Mouse (Mus musculus) fat pad, adult 2 months (tissue): ENCODE measurements around the gene Ube3b.
A peak's percentile ranks its signal among the peaks of the same experiment; 100 is the strongest.

Experiments used
- DNase-seq: peaks from one replicate; pipeline ENCODE4 v3.0.0-alpha.2; 2011; ENCODE audit warnings: low read depth, low spot score; ENCODE audit errors: extremely low read depth

Gene Ube3b

DNA sequence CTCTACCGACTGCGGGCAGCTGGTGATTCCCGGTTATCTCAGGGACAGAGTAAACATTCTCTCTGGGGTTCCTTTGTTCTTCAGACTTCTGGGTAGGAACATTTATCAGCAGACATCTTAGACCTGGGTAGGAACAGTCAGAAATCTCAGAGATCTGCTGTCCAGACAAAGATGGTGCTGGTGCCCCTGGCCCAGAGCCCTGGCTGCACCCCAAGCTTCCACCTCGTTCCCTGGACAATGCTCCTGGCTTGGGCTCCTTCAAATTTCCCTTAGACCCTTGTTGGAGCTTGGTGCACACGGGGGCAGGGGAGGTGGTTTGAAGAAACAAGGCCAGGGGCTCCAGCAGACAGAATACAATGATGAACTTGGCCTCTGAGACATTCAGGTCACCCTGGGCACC lies 42.2 kb downstream of the Ube3b start:
- no peak for DNase-seq

DNA sequence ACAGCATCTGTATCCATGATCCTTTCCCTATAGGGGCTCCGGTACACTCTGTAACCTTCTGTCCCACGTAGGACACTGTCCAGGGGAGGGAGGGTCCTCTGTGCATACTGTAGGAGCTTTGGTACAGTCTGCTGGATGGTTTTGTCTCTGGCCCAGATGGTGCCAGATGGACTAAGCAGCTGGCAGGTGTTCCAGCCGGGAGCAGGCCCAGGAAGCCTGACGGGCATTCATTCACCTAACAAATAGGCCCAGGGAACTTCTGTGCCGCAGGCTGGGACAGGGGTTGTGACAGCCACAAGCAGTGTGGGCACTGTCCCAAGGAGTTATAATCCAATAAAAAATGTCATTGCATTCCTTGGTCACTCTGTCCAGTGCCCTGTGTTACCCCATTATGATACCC lies 43.6 kb downstream of the Ube3b start:
- no peak for DNase-seq

DNA sequence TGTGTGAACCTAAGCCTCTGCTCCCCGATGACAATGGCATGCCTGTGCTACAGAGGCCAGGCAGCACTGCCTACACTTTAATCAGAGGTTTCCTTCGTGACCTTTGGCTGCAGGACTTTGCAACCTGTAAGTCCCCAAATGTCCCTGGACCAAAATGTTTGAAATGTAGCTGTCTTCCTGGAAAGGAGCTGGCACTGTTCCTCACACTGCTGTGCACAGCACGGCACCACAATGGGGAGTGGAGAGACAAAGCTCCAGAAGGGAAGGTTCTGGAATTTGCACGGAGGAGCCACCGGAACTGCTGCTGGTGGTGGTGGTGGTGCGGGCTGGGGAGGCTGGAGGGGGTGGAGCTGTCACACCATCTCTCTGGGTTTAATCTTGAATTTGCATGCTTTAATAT lies 46.3 kb downstream of the Ube3b start:
- DNase-seq: no peak

DNA sequence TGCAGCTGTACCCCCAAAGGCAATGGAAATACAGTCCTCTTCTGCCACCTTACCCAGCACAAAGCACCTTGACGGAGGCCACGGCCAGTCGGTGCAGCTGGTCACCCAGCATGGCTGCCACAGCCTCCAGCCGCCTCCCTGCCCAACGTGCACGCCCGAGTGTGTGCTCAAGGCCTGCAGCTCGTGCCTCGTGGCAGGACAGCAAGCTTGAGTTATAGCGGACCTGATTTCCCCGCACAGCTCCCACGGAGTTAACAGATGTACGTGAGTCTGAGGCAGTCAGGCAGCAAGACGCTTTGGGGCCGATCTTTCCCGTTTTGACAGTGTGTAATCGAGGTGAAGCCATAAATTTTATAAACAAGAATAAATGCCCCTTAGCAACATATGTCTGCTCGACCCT lies 48.2 kb downstream of the Ube3b start:
- no peak for DNase-seq

DNA sequence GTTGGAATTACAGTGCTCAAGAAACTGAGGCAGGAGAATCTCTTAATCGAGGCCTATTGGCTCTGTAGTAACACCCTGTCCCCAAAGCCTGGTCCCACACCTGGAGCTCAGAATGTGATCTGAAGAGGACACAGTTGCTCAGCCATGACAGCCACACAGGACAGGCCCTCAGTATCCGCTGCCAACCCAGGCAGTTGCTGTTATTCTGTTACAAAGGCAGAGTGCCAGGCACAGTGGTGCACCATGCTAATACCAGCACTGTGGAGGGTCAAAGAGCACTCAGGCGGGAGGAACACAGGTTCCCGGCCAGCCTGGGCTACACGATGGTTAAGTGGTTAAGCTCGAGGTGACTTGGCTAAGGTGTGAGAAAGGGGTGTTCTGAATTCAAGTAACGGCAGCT lies 49.4 kb downstream of the Ube3b start:
- DNase-seq: no peak

DNA sequence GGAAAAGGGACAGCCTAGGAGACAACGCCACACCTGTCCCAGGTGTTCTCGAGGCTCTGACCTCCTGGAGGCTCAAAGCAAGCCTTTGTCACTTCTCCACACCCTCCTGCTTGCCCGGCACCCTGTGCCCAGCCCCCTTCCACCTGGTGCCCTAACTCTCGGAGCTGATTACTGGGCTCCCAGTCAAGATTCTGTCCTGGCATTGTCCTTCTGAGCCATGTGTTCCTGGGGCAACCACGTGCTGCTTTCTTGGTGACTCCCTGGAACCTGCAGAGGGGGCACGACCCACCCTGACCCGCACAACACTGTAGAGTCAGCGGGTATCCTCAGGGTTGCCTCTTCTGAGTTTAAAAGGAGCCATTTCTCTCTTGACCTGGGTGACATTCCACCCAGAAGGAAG lies 54.0 kb downstream of the Ube3b start:
- no peak for DNase-seq

DNA sequence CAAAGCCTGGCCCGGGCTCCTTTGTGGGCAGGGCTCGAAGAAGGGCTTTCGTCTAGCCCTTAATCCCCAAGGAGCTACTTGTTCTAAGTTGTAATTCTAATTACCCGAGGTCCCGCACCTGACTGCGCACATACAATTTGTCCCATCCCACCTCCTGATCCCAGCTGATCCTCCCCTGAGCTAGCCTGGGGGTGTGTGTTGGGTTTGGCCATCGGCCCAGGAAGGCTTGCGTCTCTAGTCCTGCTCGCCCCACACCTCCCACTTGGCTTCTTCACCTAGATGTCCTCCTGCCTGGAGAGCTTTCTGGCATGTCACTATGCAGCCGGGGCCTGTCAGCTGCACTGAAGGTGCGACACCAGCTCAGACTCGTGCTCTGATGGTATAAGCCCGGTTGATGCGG lies 55.2 kb downstream of the Ube3b start:
- DNase-seq: peak; percentile 95

DNA sequence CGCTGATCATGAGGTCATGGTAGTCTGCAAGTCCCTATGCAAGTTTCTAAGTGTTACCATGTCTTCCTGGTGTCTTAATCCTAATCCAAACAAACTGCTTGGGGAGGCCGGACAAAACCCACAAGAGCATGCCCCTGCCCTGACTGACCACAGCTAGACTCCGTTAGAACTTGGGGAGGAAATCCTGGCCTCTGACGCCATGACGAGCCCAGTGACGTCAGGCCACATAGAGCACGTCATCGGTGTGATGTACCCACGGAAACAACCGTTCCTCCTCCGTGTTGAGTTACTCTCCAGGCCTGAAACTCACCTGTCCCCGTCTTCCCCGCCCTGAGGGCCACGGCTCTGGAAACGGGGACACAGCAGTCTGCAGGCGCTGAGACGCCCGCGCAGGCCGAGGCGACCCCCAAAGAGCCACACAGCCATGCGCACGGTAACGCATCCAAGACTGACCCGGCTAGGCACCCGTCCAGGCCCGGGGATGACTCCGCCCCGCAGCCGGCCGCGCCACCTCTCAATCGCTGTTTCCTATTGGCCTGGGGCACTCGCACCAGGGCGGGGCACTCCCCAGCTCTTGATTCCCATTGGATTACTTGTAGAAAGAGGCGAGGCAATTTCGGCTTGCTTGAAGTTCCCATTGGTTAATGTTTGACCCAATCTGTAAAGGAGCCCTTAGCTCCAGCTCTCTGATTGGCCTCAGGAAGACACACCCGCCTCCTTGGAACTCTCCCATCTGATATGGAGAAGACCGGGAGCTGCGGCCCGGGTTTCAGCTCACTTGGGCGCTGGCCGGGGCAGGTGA lies 63.4 kb downstream of the Ube3b start, which contains the start of the genes Mmab and Mvk:
TSS of gene Mmab (minus strand) at position 495 of the 802 bp plus-strand sequence.
TSS of gene Mvk (plus strand) at position 704 of the 802 bp plus-strand sequence.
- DNase-seq: peak; percentile 97

DNA sequence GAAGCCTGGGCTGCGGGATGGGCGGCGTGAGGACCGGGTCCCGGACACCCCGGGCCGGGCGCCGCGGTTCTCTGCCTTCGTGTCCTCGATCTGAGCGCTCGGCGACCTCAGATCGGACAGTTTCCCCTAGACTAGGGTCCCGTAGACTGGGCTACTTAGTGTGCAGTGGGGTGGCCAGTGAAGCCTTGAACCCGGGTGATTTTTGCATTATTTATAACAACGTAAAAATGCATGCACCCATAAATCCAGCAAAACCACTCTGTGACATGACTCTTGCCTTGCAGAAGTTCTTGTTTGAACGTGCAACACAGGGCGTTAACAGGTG lies 63.9 kb downstream of the Ube3b start:
- no peak for DNase-seq

DNA sequence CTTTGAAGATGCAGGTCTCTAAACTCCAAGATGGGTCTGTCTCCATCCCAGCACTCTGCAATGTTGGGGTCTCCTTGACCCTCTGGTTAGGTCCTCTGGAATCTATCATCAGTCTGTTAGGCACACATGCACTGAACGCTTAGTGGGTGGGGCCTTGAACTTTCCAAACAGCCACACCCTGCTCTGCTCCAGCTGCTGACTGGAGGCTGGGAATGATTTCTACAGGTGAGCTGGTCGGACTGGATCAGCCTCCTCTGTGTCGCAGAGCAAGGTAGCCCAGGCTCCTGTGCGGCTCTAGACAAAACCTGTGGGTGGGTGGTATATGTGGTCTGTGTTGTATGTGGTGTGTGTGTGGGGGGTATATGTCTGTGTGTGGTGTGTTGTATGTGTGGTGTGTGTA lies 68.6 kb downstream of the Ube3b start:
- DNase-seq: no peak

DNA sequence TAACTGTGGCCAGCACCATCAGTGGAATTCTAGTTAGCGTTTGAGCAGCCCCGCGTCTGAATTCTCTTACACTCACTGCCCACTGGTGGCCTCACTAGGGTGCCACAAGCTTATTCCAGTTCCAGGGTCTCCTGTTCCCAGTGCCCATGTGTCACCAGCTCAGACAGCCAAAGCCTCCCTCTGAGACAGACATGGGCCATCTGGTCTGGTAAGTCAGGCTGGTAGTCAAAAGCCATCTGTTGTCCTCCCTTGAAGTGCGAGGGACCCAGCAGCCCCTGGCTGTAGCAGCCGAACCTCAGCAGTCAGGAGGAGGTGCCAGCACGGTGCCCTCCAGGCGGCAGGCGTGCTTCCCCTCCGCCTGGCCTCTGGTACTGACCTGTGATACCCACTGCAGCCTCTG lies 75.9 kb downstream of the Ube3b start:
- no peak for DNase-seq

DNA sequence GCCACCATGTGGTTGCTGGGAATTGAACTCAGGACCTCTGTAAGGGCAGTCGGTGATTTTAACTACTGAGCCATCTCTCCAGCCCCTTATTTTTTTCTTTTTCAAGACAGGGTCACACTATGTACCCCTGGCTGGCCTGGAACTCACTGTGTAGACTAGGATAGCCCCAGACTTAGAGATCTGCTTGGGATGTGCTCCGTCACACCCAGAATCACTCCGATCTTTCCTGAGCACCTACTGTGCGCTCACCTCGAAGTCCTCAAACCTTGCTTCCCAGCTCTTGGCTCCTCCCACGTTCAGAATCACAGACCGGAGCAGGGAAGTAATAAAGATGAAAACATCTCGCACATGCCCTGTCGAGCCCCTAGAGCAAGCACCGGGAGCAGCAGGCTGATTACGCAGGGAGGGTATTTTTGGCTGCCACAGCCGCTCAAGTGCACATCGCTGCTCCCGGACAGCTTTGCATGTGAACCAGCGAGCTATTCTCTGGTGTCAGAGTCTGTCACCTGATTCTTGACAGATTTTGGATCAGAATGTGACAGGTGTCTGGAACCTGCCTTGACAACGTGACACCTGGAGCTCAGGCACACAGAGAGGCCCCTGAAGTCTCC lies 76.7 kb downstream of the Ube3b start:
- DNase-seq: no peak

DNA sequence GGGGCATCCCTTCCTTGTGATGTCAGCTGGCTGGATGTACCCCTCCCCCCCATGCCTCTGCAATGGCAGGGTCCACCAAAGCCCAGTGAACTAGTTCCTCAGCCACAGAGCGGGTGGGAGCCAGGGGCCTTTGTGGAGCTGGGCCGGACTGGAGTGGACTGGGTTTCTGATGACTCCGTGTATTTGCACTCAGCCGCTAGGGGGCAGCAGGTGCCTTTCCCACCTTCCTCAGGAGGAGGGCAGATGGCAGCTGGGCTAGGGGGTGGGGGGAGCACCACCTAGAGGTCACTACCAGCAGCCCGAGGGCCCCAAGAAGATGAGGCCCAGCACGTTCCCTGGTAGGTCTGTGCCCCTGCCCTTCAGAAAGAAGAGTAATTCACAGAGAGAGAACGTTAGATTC lies 80.8 kb downstream of the Ube3b start:
- DNase-seq: no peak

DNA sequence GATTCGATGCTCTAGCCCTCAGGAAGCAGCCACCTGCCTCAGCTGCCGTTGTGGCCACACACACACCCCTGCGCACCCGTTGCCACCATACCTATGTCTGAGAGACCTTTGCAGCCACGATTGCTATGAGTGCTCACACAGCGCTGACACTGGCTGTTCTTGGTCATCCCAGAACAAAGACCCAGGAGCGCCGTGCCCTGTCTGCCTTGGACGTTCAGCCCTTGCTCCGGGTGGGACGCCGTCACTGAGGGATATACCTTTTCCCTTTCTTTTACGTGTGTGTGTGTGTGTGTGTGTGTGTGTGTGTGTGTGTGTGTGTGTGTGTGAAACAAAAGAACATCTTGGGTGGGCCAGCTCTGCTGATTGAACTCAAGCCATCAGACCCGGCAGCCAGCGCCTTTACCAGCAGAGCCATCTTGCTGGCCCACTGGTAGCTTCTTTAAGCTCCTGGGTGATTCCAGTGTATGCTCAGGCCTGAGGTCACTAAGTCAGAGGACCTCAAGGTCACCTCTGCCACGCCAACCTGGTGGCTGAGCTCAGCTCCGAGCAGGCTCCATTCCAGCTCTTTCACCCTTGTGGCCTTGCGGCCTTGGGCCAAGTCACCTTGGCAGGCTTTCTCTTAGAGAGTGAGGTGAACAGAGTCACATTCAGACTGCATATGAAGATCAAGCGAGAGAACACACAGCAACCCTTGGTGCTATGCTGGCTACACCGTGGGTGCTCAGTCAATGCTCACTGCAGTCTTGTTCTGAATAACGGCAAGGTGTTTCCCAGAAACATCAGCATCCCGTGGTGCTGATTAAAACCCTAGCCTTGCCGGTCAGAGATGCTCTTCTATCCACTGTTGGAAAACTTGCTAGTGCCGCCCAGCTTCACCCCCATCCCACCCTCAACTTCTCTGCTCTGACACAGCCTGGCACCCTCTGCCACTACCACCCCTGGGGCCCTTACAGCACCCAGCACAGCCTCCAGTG lies 81.9 kb downstream of the Ube3b start:
- no peak for DNase-seq

DNA sequence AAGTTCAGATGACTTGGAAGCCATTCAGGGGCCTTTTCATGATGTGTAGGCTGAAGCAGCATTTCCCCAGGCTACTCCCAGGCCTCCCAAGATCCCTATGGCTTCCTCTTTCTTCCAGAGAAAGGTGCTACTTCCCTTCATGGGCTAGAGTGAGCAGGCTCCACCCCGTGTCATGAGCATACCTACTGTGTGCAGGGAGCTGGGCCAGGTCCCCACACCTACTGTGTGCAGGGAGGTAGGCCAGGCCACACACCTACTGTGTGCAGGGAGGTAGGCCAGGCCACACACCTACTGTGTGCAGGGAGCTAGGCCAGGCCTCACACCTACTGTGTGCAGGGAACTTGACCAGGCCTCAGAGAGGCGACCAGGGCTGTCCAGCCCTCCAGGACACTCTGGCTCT lies 84.2 kb downstream of the Ube3b start:
- DNase-seq: no peak

DNA sequence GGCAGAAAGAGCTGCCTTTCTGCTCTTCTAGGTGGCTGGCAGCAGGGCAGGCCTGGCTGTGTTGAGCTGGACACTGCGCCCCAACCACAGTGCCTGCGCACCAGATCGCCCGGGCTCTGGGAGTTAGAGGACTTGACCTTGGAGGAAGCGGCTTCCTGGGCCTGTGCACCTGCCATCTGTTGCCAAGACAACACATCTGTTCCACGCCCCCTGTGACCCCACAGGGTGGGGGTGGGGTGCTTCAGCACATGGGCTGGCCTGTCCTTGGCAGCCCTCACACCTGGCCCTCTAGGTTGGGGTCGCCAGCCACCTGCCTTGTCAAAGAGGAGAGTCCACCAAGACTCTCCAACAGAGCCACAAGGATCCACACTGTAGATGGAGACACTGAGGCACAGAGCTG lies 85.2 kb downstream of the Ube3b start:
- DNase-seq: no peak

DNA sequence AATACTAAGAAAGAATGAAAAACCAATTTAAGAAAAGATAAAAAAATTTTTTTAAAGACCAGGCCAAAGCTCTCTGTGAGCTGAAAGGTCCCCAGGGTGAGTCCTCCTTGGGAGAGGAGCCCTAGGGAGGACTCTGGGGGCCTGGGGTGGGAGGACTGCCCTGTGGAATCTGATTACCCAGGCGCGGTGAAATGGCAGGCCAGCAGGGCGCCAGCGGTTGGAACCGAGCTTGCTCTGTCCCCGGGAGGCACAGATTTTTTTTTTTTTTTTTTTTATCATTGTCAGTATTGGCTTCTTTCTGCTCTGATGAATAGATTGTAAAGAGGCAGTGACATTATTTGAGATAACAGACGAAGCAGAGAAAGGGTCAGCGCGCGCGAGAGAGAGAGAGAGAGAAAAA lies 86.6 kb downstream of the Ube3b start:
- no peak for DNase-seq

DNA sequence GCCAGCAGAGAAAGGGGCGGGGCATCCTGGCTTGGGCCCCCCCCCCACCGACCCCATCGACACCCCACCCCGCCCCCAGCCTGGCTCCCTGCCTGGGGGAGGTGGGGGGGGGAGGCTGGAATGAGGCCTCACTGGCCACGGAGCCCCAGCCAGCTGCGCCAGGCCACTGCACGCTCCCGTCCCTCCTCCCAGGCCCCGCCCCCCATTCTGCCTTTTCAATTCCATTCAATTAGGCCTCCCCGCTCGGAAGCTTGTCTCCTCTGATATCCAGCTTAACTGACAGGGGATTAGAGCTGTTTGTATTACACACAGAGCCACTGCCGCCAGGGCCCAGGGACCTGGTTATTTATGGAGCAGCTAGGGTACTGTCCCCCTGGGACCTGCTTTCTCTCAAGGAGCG lies 87.0 kb downstream of the Ube3b start:
- no peak for DNase-seq

DNA sequence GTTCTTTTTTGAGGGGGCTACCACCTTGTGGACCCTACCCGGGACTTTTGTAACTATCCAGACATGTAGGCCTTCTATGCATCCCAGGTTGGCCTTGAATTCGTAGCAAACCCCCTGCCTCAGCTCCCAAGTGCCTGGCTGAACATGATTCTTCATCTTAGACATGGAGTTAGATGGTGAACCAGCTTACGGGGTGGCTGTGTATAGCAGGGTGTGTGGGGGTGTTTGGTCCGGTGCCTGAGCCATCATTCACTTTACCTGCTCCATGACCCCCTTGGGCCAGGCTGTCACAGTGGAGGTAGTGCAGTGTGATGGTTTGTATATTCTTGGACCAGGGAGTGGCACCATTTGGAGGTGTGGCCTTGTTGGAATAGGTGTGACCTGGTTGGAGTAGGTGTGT lies 87.6 kb downstream of the Ube3b start:
- no peak for DNase-seq

DNA sequence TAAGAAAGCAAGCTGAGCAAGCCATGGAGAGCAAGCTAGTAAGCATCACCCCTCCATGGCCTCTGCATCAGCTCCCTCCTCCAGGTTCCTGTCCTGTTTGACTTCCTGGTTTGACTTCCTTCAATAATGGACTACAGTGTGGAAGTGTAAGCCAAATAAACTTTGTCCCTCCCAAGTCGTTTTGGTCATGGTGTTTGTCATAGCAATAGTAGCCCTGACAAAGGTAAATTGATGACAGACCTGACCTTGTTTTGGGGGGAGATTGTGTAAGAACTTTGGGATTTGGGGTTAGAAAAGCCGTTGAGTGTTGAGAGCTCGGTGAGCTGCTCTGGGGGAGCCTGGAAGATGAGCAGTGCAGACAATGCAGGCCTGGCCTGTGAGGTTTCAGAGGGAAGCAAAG lies 90.0 kb downstream of the Ube3b start:
- no peak for DNase-seq
